Mouse (Mus musculus) CH12.LX (cell line): ENCODE measurements around the gene Gm17416. TPM values are rescaled to one million over a fixed set of nuclear protein-coding genes. Genes with fewer than 3 reads are reported as not detected.
A peak's percentile ranks its signal among the peaks of the same experiment; 100 is the strongest.

Experiments used
- DNase-seq: peaks from one replicate; pipeline ENCODE4 v3.0.0-alpha.2; 2013; ENCODE audit errors: extremely low read depth
- H3K27ac ChIP-seq: 2 replicates; pipeline ENCODE4 v1.5.1; 2012; ENCODE audit warnings: low read depth, mild to moderate bottlenecking, control low read depth, moderate library complexity; ENCODE audit not compliant: insufficient read depth
- H3K27me3 ChIP-seq: replicated peaks from 2 replicates; pipeline ENCODE3; 2012; ENCODE audit warnings: inconsistent platforms
- H3K36me3 ChIP-seq, 2 experiments: replicated peaks in 1 of 2; 2 replicates each; pipeline versions ENCODE3 to v1.6.1; 2012; ENCODE audit warnings: inconsistent platforms in 1 of 2, low read length in 1 of 2, mild to moderate bottlenecking in 1 of 2, mixed read lengths in 1 of 2, moderate library complexity in 1 of 2; ENCODE audit not compliant: control insufficient read depth in 1 of 2, insufficient read depth in 1 of 2
- H3K4me1 ChIP-seq, 2 experiments: 2 replicates each; pipeline ENCODE4 v1.6.1; 2012; ENCODE audit warnings: inconsistent platforms in 1 of 2, moderate library complexity in 1 of 2; ENCODE audit not compliant: insufficient read depth in 2 of 2, control insufficient read depth in 1 of 2
- H3K4me2 ChIP-seq: 2 replicates; pipeline ENCODE4 v1.6.1; 2012; ENCODE audit warnings: low read depth, mild to moderate bottlenecking, control low read depth; ENCODE audit not compliant: poor library complexity, insufficient read depth, severe bottlenecking
- H3K4me3 ChIP-seq, 3 experiments: fragments of 150-350 bp in 1 of 3; sonication (generic) in 1 of 3; replicated peaks in 1 of 3; 2 replicates each; pipeline versions ENCODE3 to v1.5.1; 2011 to 2012; ENCODE audit warnings: low read depth in 2 of 3, low read length in 2 of 3, mild to moderate bottlenecking in 2 of 3, moderate library complexity in 2 of 3, control low read depth in 1 of 3, improper control_type of control experiment in 1 of 3, inconsistent platforms in 1 of 3, mixed read lengths in 1 of 3; ENCODE audit not compliant: poor library complexity in 1 of 3
- H3K79me2 ChIP-seq: replicated peaks from 2 replicates; pipeline ENCODE4 v1.6.1; 2012; ENCODE audit warnings: mild to moderate bottlenecking, moderate library complexity; ENCODE audit not compliant: control insufficient read depth, poor library complexity, insufficient read depth, severe bottlenecking; ENCODE audit errors: extremely low read depth
- H3K9ac ChIP-seq: 2 replicates; pipeline ENCODE4 v1.6.1; 2012; ENCODE audit warnings: low read depth, mild to moderate bottlenecking, control low read depth, moderate library complexity; ENCODE audit not compliant: insufficient read depth
- H3K9me3 ChIP-seq: replicated peaks from 2 replicates; pipeline ENCODE3; 2012; ENCODE audit warnings: low read length, inconsistent platforms, mixed read lengths
- BHLHE40 ChIP-seq: IDR thresholded peaks from 2 replicates; pipeline ENCODE4 v1.6.1; 2011; ENCODE audit warnings: mild to moderate bottlenecking, low read depth, low read length, improper control_type of control experiment
- CHD1 ChIP-seq: IDR thresholded peaks from 2 replicates; pipeline ENCODE4 v1.6.1; 2012; ENCODE audit warnings: low read depth, low read length, improper control_type of control experiment, inconsistent platforms
- CTCF ChIP-seq, 2 experiments: IDR thresholded peaks in 1 of 2; conservative IDR thresholded peaks in 1 of 2; 2 replicates each; pipeline ENCODE4 v1.5.1; 2011 to 2012; ENCODE audit warnings: low read depth in 2 of 2, low read length in 2 of 2, improper control_type of control experiment in 1 of 2, inconsistent platforms in 1 of 2, mild to moderate bottlenecking in 1 of 2, moderate library complexity in 1 of 2
- EP300 ChIP-seq: IDR thresholded peaks from 2 replicates; pipeline ENCODE4 v1.6.1; 2011; ENCODE audit warnings: low read length, improper control_type of control experiment
- IRF4 ChIP-seq: IDR thresholded peaks from 2 replicates; pipeline ENCODE4 v1.6.1; 2014; ENCODE audit warnings: low read depth, mild to moderate bottlenecking, inconsistent platforms, low read length, improper control_type of control experiment
- KAT2A ChIP-seq: IDR thresholded peaks from 2 replicates; pipeline ENCODE4 v1.6.1; 2012; ENCODE audit warnings: low read length, improper control_type of control experiment, inconsistent platforms; ENCODE audit not compliant: insufficient replicate concordance
- MAFK ChIP-seq: IDR thresholded peaks from 2 replicates; pipeline ENCODE4 v1.6.1; 2011; ENCODE audit warnings: low read length, improper control_type of control experiment; ENCODE audit not compliant: insufficient replicate concordance
- MAX ChIP-seq: IDR thresholded peaks from 2 replicates; pipeline ENCODE4 v1.6.1; 2011; ENCODE audit warnings: low read length, improper control_type of control experiment
- MEF2A ChIP-seq: IDR thresholded peaks from 2 replicates; pipeline ENCODE4 v1.6.1; 2014; ENCODE audit warnings: low read depth, mild to moderate bottlenecking, inconsistent platforms, low read length, improper control_type of control experiment, borderline replicate concordance
- NELFE ChIP-seq: IDR thresholded peaks from 2 replicates; pipeline ENCODE4 v1.6.1; 2011; ENCODE audit warnings: low read depth, low read length, improper control_type of control experiment
- POLR2A ChIP-seq: IDR thresholded peaks from 2 replicates; pipeline ENCODE4 v1.6.1; 2011; ENCODE audit warnings: low read depth, mild to moderate bottlenecking, improper control_type of control experiment, low read length
- RAD21 ChIP-seq: IDR thresholded peaks from 2 replicates; pipeline ENCODE4 v1.6.1; 2011; ENCODE audit warnings: low read depth, mild to moderate bottlenecking, low read length, improper control_type of control experiment, moderate library complexity
- SMC3 ChIP-seq: IDR thresholded peaks from 2 replicates; pipeline ENCODE4 v1.6.1; 2011; ENCODE audit warnings: low read depth, low read length, improper control_type of control experiment
- TBP ChIP-seq: conservative IDR thresholded peaks from 2 replicates; pipeline ENCODE4 v1.6.1; 2011; ENCODE audit warnings: low read depth, low read length, improper control_type of control experiment
- TCF12 ChIP-seq: IDR thresholded peaks from 2 replicates; pipeline ENCODE4 v1.6.1; 2014; ENCODE audit warnings: low read depth, mild to moderate bottlenecking, inconsistent platforms, low read length, improper control_type of control experiment
- UBTF ChIP-seq: IDR thresholded peaks from 2 replicates; pipeline ENCODE4 v1.6.1; 2012; ENCODE audit warnings: low read depth, mild to moderate bottlenecking, inconsistent platforms, low read length, improper control_type of control experiment, moderate library complexity
- USF2 ChIP-seq: conservative IDR thresholded peaks from 2 replicates; pipeline ENCODE4 v1.6.1; 2011; ENCODE audit warnings: low read depth, low read length, improper control_type of control experiment
- ZKSCAN1 ChIP-seq: IDR thresholded peaks from 2 replicates; pipeline ENCODE4 v1.6.1; 2012; ENCODE audit warnings: low read depth, inconsistent platforms, low read length, improper control_type of control experiment, borderline replicate concordance
- ZMIZ1 ChIP-seq: IDR thresholded peaks from 2 replicates; pipeline ENCODE4 v1.6.1; 2012; ENCODE audit warnings: low read depth, mild to moderate bottlenecking, inconsistent platforms, low read length, improper control_type of control experiment
- dilution Hi-C: fragments of 300-500 bp; cut with MboI; formaldehyde crosslinking; loops from 2 replicates; pipeline ENCODE4 v1.14.3; 2020; ENCODE audit warnings: low sequenced_read_pairs; ENCODE audit not compliant: extremely low pct_unique_long_range_greater_than_20kb, extremely low pct_ligation_motif_present
- in situ Hi-C: fragments of 300-500 bp; cut with MboI; formaldehyde crosslinking; loops from 3 replicates; pipeline ENCODE4 v1.14.3; 2019; ENCODE audit warnings: low sequenced_read_pairs, low pct_ligation_motif_present, low pct_unique_long_range_greater_than_20kb, mixed read lengths
- polyA plus RNA-seq: library from polyadenylated mRNA; unstranded; fragments of >175 nt; gene quantifications from 2 replicates; pipeline ENCODE4 v1.2.1, GENCODE M21; 2012; ENCODE audit warnings: low read depth; ENCODE audit not compliant: insufficient read length
- total RNA-seq, 2 experiments: library from RNA; depleted of rRNA; stranded (reverse); fragments of 300-350 nt in 1 of 2; fragments of >200 nt in 1 of 2; gene quantifications; 2 replicates each; pipeline ENCODE4 v1.2.3; 2012 to 2014

Gm17416 gene
- total and polyA plus RNA-seq, 3 experiments = not detected

DNA sequence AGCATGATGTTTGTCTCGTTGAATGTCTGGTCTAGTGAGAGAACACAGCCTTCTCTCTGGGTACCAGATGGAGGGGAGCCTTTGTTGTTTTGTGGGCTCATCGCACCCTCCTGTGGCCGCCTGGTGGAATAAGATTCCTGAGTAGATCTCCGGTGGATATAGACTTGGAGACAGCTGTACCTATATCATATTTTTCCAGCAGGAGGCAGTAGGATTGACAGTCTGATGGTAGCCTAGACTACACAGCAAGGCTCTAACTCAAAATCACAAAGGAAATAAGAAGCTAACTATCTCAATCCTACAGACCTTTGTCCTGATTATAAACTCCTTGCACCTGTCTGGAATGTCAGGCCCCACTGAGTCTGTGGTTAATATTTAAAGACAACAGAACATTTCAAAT is 24.4 kb upstream of the Gm17416 start:
- Histone ChIP-seq H3K9me3 (peaks cover 4% of the 10 kb centered on the region), H3K27me3 (peaks cover 3% of the 10 kb centered on the region), H3K36me3 (no peaks in the 10 kb centered on the region), H3K9ac (no peak overlapping the region), H3K4me3 (no peak overlapping the region), H3K27ac (no peak overlapping the region), H3K4me1 (no peaks in the 10 kb centered on the region), H3K79me2 (no peaks in the 10 kb centered on the region), H3K4me2 (no peak overlapping the region)
- dilution Hi-C loops (no loop called here), in situ Hi-C loops (no loop called here)
- peak; percentile 60 for TF ChIP-seq SMC3
- TF ChIP-seq ZMIZ1 = no peak
- no peak for TF ChIP-seq UBTF
- TF ChIP-seq CTCF (conservative IDR thresholded peaks at IDR 0.05 in 1 of 2, IDR thresholded peaks at IDR 0.05 in 1 of 2; ENCODE audit: low read depth in 2 of 2, low read length in 2 of 2) = peak in 1 of 2 experiments; percentile 80; a peak in 2 of 4 replicates
- peak; percentile 69 for TF ChIP-seq RAD21
- DNase-seq = peak; percentile 24

DNA sequence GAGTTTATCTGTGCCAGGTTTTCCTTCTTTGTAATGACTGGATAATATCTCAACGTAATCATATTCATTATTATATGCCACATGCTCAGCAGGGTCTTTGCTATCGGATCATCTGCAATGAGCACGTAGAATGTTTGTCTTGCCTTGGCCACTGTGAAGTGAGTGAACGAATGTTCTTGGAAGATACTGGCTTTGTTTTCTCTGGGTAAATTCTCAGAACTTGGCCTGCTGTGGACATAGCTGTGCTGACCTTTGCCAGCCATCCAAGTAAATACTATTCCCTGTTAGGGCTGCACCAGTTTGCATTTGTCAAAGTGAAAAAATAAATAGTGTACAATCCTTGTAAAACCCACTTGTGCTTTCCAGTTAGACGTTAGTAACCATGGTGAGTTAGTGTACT is 21.0 kb upstream of the Gm17416 start:
- H3K27ac ChIP-seq = no peak overlapping the region
- no peaks in the 10 kb centered on the region for H3K4me1 ChIP-seq
- H3K4me2 ChIP-seq = no peak overlapping the region
- DNase-seq = no peak
- H3K4me3 ChIP-seq = no peak overlapping the region
- no peaks in the 10 kb centered on the region for H3K36me3 ChIP-seq
- dilution Hi-C loops = no loop called here
- in situ Hi-C loops = no loop called here
- no peaks in the 10 kb centered on the region for H3K9me3 ChIP-seq
- TF ChIP-seq BHLHE40 (no peak), MAFK (no peak), MAX (no peak), UBTF (no peak), TCF12 (no peak), CHD1 (no peak), SMC3 (no peak), ZKSCAN1 (no peak), EP300 (no peak), POLR2A (no peak), IRF4 (no peak), MEF2A (no peak), NELFE (no peak), USF2 (no peak), TBP (no peak), KAT2A (no peak)
- TF ChIP-seq, all 38 proteins: peak for 0
- peaks cover 1% of the 10 kb centered on the region for H3K27me3 ChIP-seq
- H3K79me2 ChIP-seq = no peaks in the 10 kb centered on the region
- no peak overlapping the region for H3K9ac ChIP-seq
